Mouse (Mus musculus): ENCODE measurements around the gene Ddx39. TPM values are rescaled to one million over a fixed set of nuclear protein-coding genes. Genes with fewer than 3 reads are reported as not detected.

The Ddx39 gene
- total and polyA plus RNA-seq, 3 experiments, result 15.7 to 18.0 (median 17.7) TPM

- WGBS, result 20% methylated on average over 5 of the region's 5 CpGs
- Histone ChIP-seq H3K4me3 (no peak overlapping the region), H3K27ac (no peak overlapping the region), H3K36me3 (ENCODE audit: control insufficient read depth, insufficient read depth, low read length) (no peaks in the 10 kb centered on the region), H3K9ac (ENCODE audit: low read depth, low read length) (no peak overlapping the region), H3K79me2 (replicated peaks; ENCODE audit: control insufficient read depth, insufficient read depth, low read length) (no peaks in the 10 kb centered on the region), H3K4me1 (ENCODE audit: control insufficient read depth, insufficient read depth, low read length) (peaks cover 5% of the 10 kb centered on the region; the same call in 1 of the 2 replicates), H3K27me3 (ENCODE audit: control insufficient read depth, insufficient read depth, low read length) (no peaks in the 10 kb centered on the region)
- DNase-seq, result peak; percentile 34 to 43
- TF ChIP-seq EP300 (IDR thresholded peaks at IDR 0.05; ENCODE audit: insufficient read depth, low read depth, low read length), result peak; percentile 36; the same call in 1 of the 2 replicates
- TF ChIP-seq POLR2A (IDR thresholded peaks at IDR 0.05; ENCODE audit: insufficient read depth, low read depth, low read length), result no peak
- no peak for TF ChIP-seq CTCF (IDR thresholded peaks at IDR 0.05)
- intact Hi-C loops (cut with DNase I), result no loop called here
Measured at GRCm38 (mm10) chr8:83768526-83768925, 53.5 kb downstream of the Ddx39 start.

- Histone ChIP-seq H3K9ac (ENCODE audit: low read depth, low read length) (no peak overlapping the region), H3K27ac (no peak overlapping the region), H3K79me2 (replicated peaks; ENCODE audit: control insufficient read depth, insufficient read depth, low read length) (no peaks in the 10 kb centered on the region), H3K27me3 (ENCODE audit: control insufficient read depth, insufficient read depth, low read length) (no peaks in the 10 kb centered on the region), H3K4me3 (no peak overlapping the region), H3K4me1 (ENCODE audit: control insufficient read depth, insufficient read depth, low read length) (peaks cover 5% of the 10 kb centered on the region; the same call in 1 of the 2 replicates), H3K36me3 (ENCODE audit: control insufficient read depth, insufficient read depth, low read length) (no peaks in the 10 kb centered on the region)
- intact Hi-C loops (cut with DNase I), result no loop called here
- TF ChIP-seq CTCF (IDR thresholded peaks at IDR 0.05), result no peak
- TF ChIP-seq POLR2A (IDR thresholded peaks at IDR 0.05; ENCODE audit: insufficient read depth, low read depth, low read length), result no peak
- no peak for TF ChIP-seq EP300 (IDR thresholded peaks at IDR 0.05; ENCODE audit: insufficient read depth, low read depth, low read length)
- 78% methylated on average over 7 of the region's 7 CpGs for WGBS
- no peak for DNase-seq
Measured at GRCm38 (mm10) chr8:83769720-83770119, 54.7 kb downstream of the Ddx39 start.

- Histone ChIP-seq H3K9ac (ENCODE audit: low read depth, low read length) (no peak overlapping the region), H3K4me1 (ENCODE audit: control insufficient read depth, insufficient read depth, low read length) (peaks cover 5% of the 10 kb centered on the region; the same call in 1 of the 2 replicates), H3K36me3 (ENCODE audit: control insufficient read depth, insufficient read depth, low read length) (no peaks in the 10 kb centered on the region), H3K4me3 (no peak overlapping the region), H3K79me2 (replicated peaks; ENCODE audit: control insufficient read depth, insufficient read depth, low read length) (no peaks in the 10 kb centered on the region), H3K27ac (no peak overlapping the region), H3K27me3 (ENCODE audit: control insufficient read depth, insufficient read depth, low read length) (no peaks in the 10 kb centered on the region)
- WGBS, result 87% methylated on average over 2 of the region's 2 CpGs
- intact Hi-C loops (cut with DNase I), result no loop called here
- DNase-seq, result no peak
- TF ChIP-seq EP300 (IDR thresholded peaks at IDR 0.05; ENCODE audit: insufficient read depth, low read depth, low read length), result no peak
- no peak for TF ChIP-seq CTCF (IDR thresholded peaks at IDR 0.05)
- TF ChIP-seq POLR2A (IDR thresholded peaks at IDR 0.05; ENCODE audit: insufficient read depth, low read depth, low read length), result no peak
Measured at GRCm38 (mm10) chr8:83770669-83771068, 55.7 kb downstream of the Ddx39 start.

- no peaks in the 10 kb centered on the region for H3K36me3 ChIP-seq (ENCODE audit: control insufficient read depth, insufficient read depth, low read length)
- no peaks in the 10 kb centered on the region for H3K79me2 ChIP-seq (replicated peaks; ENCODE audit: control insufficient read depth, insufficient read depth, low read length)
- no peak overlapping the region for H3K9ac ChIP-seq (ENCODE audit: low read depth, low read length)
- intact Hi-C loops (cut with DNase I), result loop anchor here (2.0 kb wide), 1 partner anchor 23 kb away; no protein-coding TSS in a partner anchor
- no peak for DNase-seq
- peaks cover 5% of the 10 kb centered on the region; the same call in 1 of the 2 replicates for H3K4me1 ChIP-seq (ENCODE audit: control insufficient read depth, insufficient read depth, low read length)
- H3K27me3 ChIP-seq (ENCODE audit: control insufficient read depth, insufficient read depth, low read length), result no peaks in the 10 kb centered on the region
- no peak for TF ChIP-seq CTCF (IDR thresholded peaks at IDR 0.05)
- TF ChIP-seq EP300 (IDR thresholded peaks at IDR 0.05; ENCODE audit: insufficient read depth, low read depth, low read length), result no peak
- TF ChIP-seq POLR2A (IDR thresholded peaks at IDR 0.05; ENCODE audit: insufficient read depth, low read depth, low read length), result no peak
- no peak overlapping the region for H3K4me3 ChIP-seq
- H3K27ac ChIP-seq, result no peak overlapping the region
- 46% methylated on average over 4 of the region's 4 CpGs for WGBS
Measured at GRCm38 (mm10) chr8:83771791-83772190, 56.8 kb downstream of the Ddx39 start.

GRCm38 (mm10) chr8:83772701-83773451 lies 57.9 kb downstream of the Ddx39 start:
- intact Hi-C loops (cut with DNase I), result loop anchor here (2.0 kb wide), 1 partner anchor 24 kb away; no protein-coding TSS in a partner anchor
- TF ChIP-seq EP300 (IDR thresholded peaks at IDR 0.05; ENCODE audit: insufficient read depth, low read depth, low read length), result no peak
- TF ChIP-seq CTCF (IDR thresholded peaks at IDR 0.05), result no peak
- 0 out of 2 replicates have a peak, but pooled peaks have one; percentile 11 for TF ChIP-seq POLR2A (IDR thresholded peaks at IDR 0.05; ENCODE audit: insufficient read depth, low read depth, low read length)
- no peaks in the 10 kb centered on the region for H3K36me3 ChIP-seq (ENCODE audit: control insufficient read depth, insufficient read depth, low read length)
- no peaks in the 10 kb centered on the region for H3K27me3 ChIP-seq (ENCODE audit: control insufficient read depth, insufficient read depth, low read length)
- WGBS, result 14% methylated on average over 25 of the region's 25 CpGs
- DNase-seq, result peak; percentile 61 to 66
- peak overlapping the region; percentile 67 for H3K27ac ChIP-seq
- peaks cover 5% of the 10 kb centered on the region; the same call in 1 of the 2 replicates for H3K4me1 ChIP-seq (ENCODE audit: control insufficient read depth, insufficient read depth, low read length)
- H3K9ac ChIP-seq (ENCODE audit: low read depth, low read length), result peak overlapping the region; percentile 17
- H3K4me3 ChIP-seq, result peak overlapping the region; percentile 40
- H3K79me2 ChIP-seq (replicated peaks; ENCODE audit: control insufficient read depth, insufficient read depth, low read length), result no peaks in the 10 kb centered on the region

GRCm38 (mm10) chr8:83773452-83773846 lies 58.5 kb downstream of the Ddx39 start:
- no peak overlapping the region for H3K9ac ChIP-seq (ENCODE audit: low read depth, low read length)

More at GRCm38 (mm10) chr8:83773452-83773846, 58.5 kb downstream of the Ddx39 start:
- Histone ChIP-seq H3K27me3 (ENCODE audit: control insufficient read depth, insufficient read depth, low read length) (no peaks in the 10 kb centered on the region), H3K27ac (peak overlapping the region; percentile 67), H3K4me3 (no peak overlapping the region; the same call in 1 of the 2 replicates), H3K36me3 (ENCODE audit: control insufficient read depth, insufficient read depth, low read length) (no peaks in the 10 kb centered on the region), H3K4me1 (ENCODE audit: control insufficient read depth, insufficient read depth, low read length) (peaks cover 5% of the 10 kb centered on the region; the same call in 1 of the 2 replicates), H3K79me2 (replicated peaks; ENCODE audit: control insufficient read depth, insufficient read depth, low read length) (no peaks in the 10 kb centered on the region)
- 24% methylated on average over 6 of the region's 6 CpGs for WGBS
- DNase-seq, result peak in 1 of 2 experiments; percentile 21
- no peak for TF ChIP-seq EP300 (IDR thresholded peaks at IDR 0.05; ENCODE audit: insufficient read depth, low read depth, low read length)
- 0 out of 2 replicates have a peak, but pooled peaks have one; percentile 1 for TF ChIP-seq POLR2A (IDR thresholded peaks at IDR 0.05; ENCODE audit: insufficient read depth, low read depth, low read length)
- intact Hi-C loops (cut with DNase I), result loop anchor here (2.0 kb wide), 1 partner anchor 25 kb away; no protein-coding TSS in a partner anchor
